Mouse (Mus musculus): Measurements from ENCODE around the gene Slit3. TPM values are rescaled to one million over a fixed set of nuclear protein-coding genes. Genes with fewer than 3 reads are reported as not detected.

The Slit3 gene
- polyA plus RNA-seq, 1 experiment, result 6.4 TPM

DNA sequence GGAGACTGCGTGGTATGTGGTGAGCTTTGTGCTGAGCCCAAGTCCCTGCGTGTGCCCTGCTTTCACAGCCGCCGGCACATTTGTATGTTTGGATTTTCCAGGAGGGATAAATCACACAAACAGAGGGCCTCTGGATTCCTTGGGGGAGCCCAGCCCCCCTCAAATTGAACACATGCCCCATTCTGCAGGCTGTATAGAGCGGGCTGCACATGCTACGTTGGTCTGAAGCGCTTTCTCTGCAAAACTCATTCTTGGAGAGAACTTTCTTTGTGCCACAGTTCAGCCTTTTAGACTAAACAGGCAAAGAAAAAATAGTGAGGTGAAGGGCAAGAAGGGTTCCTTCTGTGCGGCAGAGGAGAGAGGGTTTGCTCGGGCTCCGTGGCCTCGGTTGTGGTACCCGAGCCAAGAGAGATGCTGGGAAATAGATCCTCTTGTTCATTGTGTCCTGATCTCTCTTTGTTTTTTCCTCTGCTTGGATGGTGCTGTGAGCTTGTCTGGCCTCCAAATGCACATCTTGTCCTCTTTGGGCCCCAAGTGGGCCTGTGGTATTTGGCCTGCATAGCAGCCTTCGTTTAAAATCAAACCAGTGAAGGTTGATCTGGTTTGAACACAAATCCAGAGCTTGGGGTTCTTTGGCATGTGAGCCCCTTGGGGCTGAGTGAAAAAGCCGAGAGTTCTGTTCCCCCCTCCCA is 295.5 kb downstream of the Slit3 start:
- no peak for TF ChIP-seq CTCF (IDR thresholded peaks at IDR 0.05; ENCODE audit: borderline replicate concordance, control insufficient read depth, extremely low read depth, insufficient read depth, low read length, poor library complexity)
- TF ChIP-seq POLR2A (IDR thresholded peaks at IDR 0.05; ENCODE audit: control insufficient read depth, extremely low read depth, insufficient read depth, low read length, poor library complexity), result no peak
- H3K27me3 ChIP-seq (ENCODE audit: control insufficient read depth, insufficient read depth, low read length), result no peaks in the 10 kb centered on the region
- WGBS, result 90% methylated on average over 14 of the region's 14 CpGs
- no peak overlapping the region for H3K27ac ChIP-seq (ENCODE audit: control insufficient read depth, insufficient read depth, low read length)
- DNase-seq, result no peak
- no peaks in the 10 kb centered on the region for H3K4me1 ChIP-seq (replicated peaks; ENCODE audit: control insufficient read depth, insufficient read depth, low read length)
- H3K36me3 ChIP-seq (ENCODE audit: control insufficient read depth, insufficient read depth, low read length), result no peaks in the 10 kb centered on the region
- no peak overlapping the region for H3K4me3 ChIP-seq (ENCODE audit: control insufficient read depth, insufficient read depth, low read length)

DNA sequence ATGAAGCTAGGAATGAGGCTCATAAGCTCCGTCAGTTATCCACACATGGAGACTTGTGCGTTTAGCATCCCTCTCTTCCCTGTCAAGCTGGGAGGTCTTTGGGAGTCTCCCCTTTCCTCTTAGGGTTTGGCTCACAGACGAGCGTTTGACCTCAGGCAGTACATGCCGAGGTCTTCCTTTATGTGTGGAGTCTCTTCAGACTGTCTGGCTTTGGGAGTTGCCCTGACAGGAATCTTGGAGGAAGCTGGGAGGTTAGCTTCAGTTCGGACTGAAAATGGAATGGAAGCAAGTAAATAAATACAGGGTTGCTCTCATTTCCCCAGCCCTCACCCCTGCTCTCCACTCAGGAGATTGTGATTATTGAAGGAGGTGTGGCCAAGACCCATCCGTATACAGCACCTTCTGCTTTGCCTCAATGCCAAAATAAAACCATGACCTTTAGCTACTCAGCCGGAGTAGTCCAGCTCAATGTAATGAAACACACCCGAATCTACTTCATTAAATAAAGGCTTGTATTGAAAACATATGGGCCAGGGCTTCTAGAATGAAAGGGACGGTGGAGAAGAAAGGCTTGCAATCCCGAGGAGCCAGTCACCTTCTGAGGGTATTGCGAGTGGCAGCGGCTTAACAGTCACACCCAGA is 297.0 kb downstream of the Slit3 start:
- Histone ChIP-seq H3K4me3 (ENCODE audit: control insufficient read depth, insufficient read depth, low read length) (no peak overlapping the region), H3K36me3 (ENCODE audit: control insufficient read depth, insufficient read depth, low read length) (no peaks in the 10 kb centered on the region), H3K27me3 (ENCODE audit: control insufficient read depth, insufficient read depth, low read length) (no peaks in the 10 kb centered on the region), H3K27ac (ENCODE audit: control insufficient read depth, insufficient read depth, low read length) (no peak overlapping the region), H3K4me1 (replicated peaks; ENCODE audit: control insufficient read depth, insufficient read depth, low read length) (no peaks in the 10 kb centered on the region)
- no peak for DNase-seq
- 82% methylated on average over 13 of the region's 13 CpGs for WGBS
- TF ChIP-seq CTCF (IDR thresholded peaks at IDR 0.05; ENCODE audit: borderline replicate concordance, control insufficient read depth, extremely low read depth, insufficient read depth, low read length, poor library complexity) (no peak), POLR2A (IDR thresholded peaks at IDR 0.05; ENCODE audit: control insufficient read depth, extremely low read depth, insufficient read depth, low read length, poor library complexity) (no peak)

DNA sequence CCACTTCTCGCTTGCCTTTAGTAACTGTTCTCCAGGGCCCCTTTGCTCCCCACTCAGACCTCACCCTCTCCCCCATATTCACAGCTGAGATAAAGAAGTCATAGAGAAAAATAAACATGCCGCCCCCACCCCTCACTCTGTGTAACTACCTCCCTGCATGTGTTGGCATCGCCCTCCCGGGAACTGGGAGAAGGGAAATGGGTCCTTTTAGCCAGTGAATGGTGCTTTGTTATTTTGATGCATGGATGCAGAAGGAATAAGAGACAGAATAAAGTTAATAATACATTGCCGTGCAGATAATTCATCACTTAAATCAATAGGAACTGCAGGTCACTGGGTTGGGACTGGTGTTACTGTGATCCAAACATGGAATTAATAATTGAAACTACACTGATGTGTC is 298.0 kb downstream of the Slit3 start:
- 90% methylated on average over 5 of the region's 5 CpGs for WGBS
- TF ChIP-seq CTCF (IDR thresholded peaks at IDR 0.05; ENCODE audit: borderline replicate concordance, control insufficient read depth, extremely low read depth, insufficient read depth, low read length, poor library complexity) (no peak), POLR2A (IDR thresholded peaks at IDR 0.05; ENCODE audit: control insufficient read depth, extremely low read depth, insufficient read depth, low read length, poor library complexity) (no peak)
- H3K27me3 ChIP-seq (ENCODE audit: control insufficient read depth, insufficient read depth, low read length), result no peaks in the 10 kb centered on the region
- H3K4me3 ChIP-seq (ENCODE audit: control insufficient read depth, insufficient read depth, low read length), result no peak overlapping the region
- no peaks in the 10 kb centered on the region for H3K36me3 ChIP-seq (ENCODE audit: control insufficient read depth, insufficient read depth, low read length)
- no peak for DNase-seq
- no peak overlapping the region for H3K27ac ChIP-seq (ENCODE audit: control insufficient read depth, insufficient read depth, low read length)
- H3K4me1 ChIP-seq (replicated peaks; ENCODE audit: control insufficient read depth, insufficient read depth, low read length), result no peaks in the 10 kb centered on the region

DNA sequence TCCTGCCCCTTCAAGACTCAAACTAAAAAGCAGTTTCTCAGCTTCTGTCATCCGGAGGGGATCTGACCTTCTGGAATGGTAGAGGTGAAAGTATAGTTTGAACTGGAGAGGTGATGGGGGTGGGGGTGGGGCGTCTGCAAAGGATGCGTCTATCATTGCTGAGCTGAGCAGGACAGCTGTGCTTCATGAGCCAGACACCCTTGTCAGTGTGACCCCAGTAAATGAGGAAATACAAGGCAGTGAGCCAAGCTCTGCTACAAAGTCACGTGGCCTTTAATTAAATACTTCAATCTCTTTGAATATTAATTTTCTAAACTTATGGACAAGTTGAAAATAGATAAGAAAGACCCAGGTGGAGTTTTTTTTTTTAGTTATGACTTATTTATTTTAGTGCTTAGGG is 300.7 kb downstream of the Slit3 start:
- Histone ChIP-seq H3K27me3 (ENCODE audit: control insufficient read depth, insufficient read depth, low read length) (no peaks in the 10 kb centered on the region), H3K27ac (ENCODE audit: control insufficient read depth, insufficient read depth, low read length) (no peak overlapping the region), H3K36me3 (ENCODE audit: control insufficient read depth, insufficient read depth, low read length) (no peaks in the 10 kb centered on the region), H3K4me1 (replicated peaks; ENCODE audit: control insufficient read depth, insufficient read depth, low read length) (no peaks in the 10 kb centered on the region), H3K4me3 (ENCODE audit: control insufficient read depth, insufficient read depth, low read length) (no peak overlapping the region)
- DNase-seq, result no peak
- TF ChIP-seq POLR2A (IDR thresholded peaks at IDR 0.05; ENCODE audit: control insufficient read depth, extremely low read depth, insufficient read depth, low read length, poor library complexity) (no peak), CTCF (IDR thresholded peaks at IDR 0.05; ENCODE audit: borderline replicate concordance, control insufficient read depth, extremely low read depth, insufficient read depth, low read length, poor library complexity) (no peak)
- 63% methylated on average over 4 of the region's 4 CpGs for WGBS

DNA sequence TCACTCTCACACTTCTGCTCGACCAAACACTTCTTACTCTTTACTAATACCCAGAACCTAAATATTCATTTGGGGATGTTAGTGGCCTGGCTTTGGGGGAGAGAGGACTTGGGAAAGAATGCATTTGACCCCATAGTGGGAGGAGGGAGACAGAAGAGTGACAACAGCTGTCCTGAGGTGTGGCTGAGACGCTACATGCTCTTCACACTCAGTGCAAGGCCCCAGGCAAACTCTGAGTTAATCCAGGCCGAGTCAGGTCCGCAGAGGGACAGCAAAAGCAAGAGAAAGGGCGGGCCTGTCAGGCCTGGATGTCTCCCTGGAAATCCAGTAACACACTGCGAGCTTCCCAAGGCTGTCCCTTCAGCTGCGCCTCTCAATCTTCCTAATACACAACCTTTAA is 307.0 kb downstream of the Slit3 start:
- 75% methylated on average over 7 of the region's 7 CpGs for WGBS
- H3K27me3 ChIP-seq (ENCODE audit: control insufficient read depth, insufficient read depth, low read length), result no peaks in the 10 kb centered on the region
- no peaks in the 10 kb centered on the region for H3K4me1 ChIP-seq (replicated peaks; ENCODE audit: control insufficient read depth, insufficient read depth, low read length)
- TF ChIP-seq POLR2A (IDR thresholded peaks at IDR 0.05; ENCODE audit: control insufficient read depth, extremely low read depth, insufficient read depth, low read length, poor library complexity) (no peak), CTCF (IDR thresholded peaks at IDR 0.05; ENCODE audit: borderline replicate concordance, control insufficient read depth, extremely low read depth, insufficient read depth, low read length, poor library complexity) (no peak)
- DNase-seq, result no peak
- no peak overlapping the region for H3K4me3 ChIP-seq (ENCODE audit: control insufficient read depth, insufficient read depth, low read length)
- H3K27ac ChIP-seq (ENCODE audit: control insufficient read depth, insufficient read depth, low read length), result no peak overlapping the region
- no peaks in the 10 kb centered on the region for H3K36me3 ChIP-seq (ENCODE audit: control insufficient read depth, insufficient read depth, low read length)

DNA sequence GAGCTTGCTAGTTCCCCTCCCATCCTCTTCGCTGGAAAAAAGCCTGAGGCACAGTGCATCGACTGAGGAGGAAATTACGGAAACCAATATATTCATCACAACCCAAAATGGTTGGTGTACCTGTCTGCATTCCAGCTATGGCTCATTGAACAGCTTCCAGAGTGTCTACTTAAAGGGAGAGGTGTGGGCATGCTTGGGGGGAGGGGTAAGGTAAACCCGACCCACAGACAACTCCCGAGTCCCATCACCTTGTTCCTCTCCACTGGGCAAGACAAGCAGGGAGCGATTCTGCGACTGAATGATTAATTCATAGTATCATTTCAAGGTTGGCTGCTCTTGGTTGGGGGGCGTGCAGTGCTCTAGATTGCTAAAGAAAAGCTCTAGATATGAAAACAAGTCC is 310.1 kb downstream of the Slit3 start:
- Histone ChIP-seq H3K27ac (ENCODE audit: control insufficient read depth, insufficient read depth, low read length) (no peak overlapping the region), H3K4me1 (replicated peaks; ENCODE audit: control insufficient read depth, insufficient read depth, low read length) (peaks cover 3% of the 10 kb centered on the region; the same call in 1 of the 2 replicates), H3K4me3 (ENCODE audit: control insufficient read depth, insufficient read depth, low read length) (no peak overlapping the region), H3K36me3 (ENCODE audit: control insufficient read depth, insufficient read depth, low read length) (no peaks in the 10 kb centered on the region), H3K27me3 (ENCODE audit: control insufficient read depth, insufficient read depth, low read length) (no peaks in the 10 kb centered on the region)
- WGBS, result 92% methylated on average over 8 of the region's 8 CpGs
- DNase-seq, result no peak
- TF ChIP-seq CTCF (IDR thresholded peaks at IDR 0.05; ENCODE audit: borderline replicate concordance, control insufficient read depth, extremely low read depth, insufficient read depth, low read length, poor library complexity) (no peak), POLR2A (IDR thresholded peaks at IDR 0.05; ENCODE audit: control insufficient read depth, extremely low read depth, insufficient read depth, low read length, poor library complexity) (no peak)

All from thymus, adult 2 months (tissue).